Mouse (Mus musculus) ES-E14 (cell line): ENCODE results near the gene Spink8. TPM values are rescaled to one million over a fixed set of nuclear protein-coding genes. Genes with fewer than 3 reads are reported as not detected.

Experiments
- DNase-seq: peaks from one replicate; pipeline ENCODE4 v3.0.0-alpha.2; 2013; ENCODE audit warnings: low read depth, low spot score
- H3K27ac ChIP-seq: 2 replicates; pipeline ENCODE4 v1.5.1; 2012; ENCODE audit warnings: low read depth, mild to moderate bottlenecking, low read length, moderate library complexity, mixed read lengths; ENCODE audit not compliant: poor library complexity, insufficient read depth, severe bottlenecking
- H3K36me3 ChIP-seq: 2 replicates; pipeline ENCODE4 v1.6.1; 2012; ENCODE audit warnings: mild to moderate bottlenecking, low read length, moderate library complexity, mixed read lengths; ENCODE audit not compliant: control insufficient read depth, poor library complexity, insufficient read depth, severe bottlenecking
- H3K4me1 ChIP-seq, 2 experiments: fragments of 150-350 bp in 1 of 2; sonication (generic) in 1 of 2; 2 replicates each; pipeline ENCODE4 v1.6.1; 2012; ENCODE audit warnings: low read length in 2 of 2, mild to moderate bottlenecking in 1 of 2, mixed read lengths in 1 of 2; ENCODE audit not compliant: control insufficient read depth in 2 of 2, insufficient read depth in 2 of 2, poor library complexity in 1 of 2
- H3K4me3 ChIP-seq, 2 experiments: fragments of 150-350 bp in 1 of 2; sonication (generic) in 1 of 2; 2 replicates each; pipeline ENCODE4 v1.5.1; 2012; ENCODE audit warnings: low read length in 2 of 2, low read depth in 1 of 2, mild to moderate bottlenecking in 1 of 2, mixed read lengths in 1 of 2; ENCODE audit not compliant: insufficient read depth in 1 of 2, poor library complexity in 1 of 2, severe bottlenecking in 1 of 2
- H3K9ac ChIP-seq: 2 replicates; pipeline ENCODE4 v1.6.1; 2012; ENCODE audit warnings: low read depth, mild to moderate bottlenecking, low read length, mixed read lengths; ENCODE audit not compliant: poor library complexity, insufficient read depth, severe bottlenecking
- H3K9me3 ChIP-seq: fragments of 150-350 bp; sonication (generic); 2 replicates; pipeline ENCODE4 v1.6.1; 2012; ENCODE audit warnings: low read depth, mild to moderate bottlenecking, low read length; ENCODE audit not compliant: control insufficient read depth, insufficient read depth
- CHD2 ChIP-seq: IDR thresholded peaks from 2 replicates; pipeline ENCODE4 v1.6.1; 2014; ENCODE audit warnings: mild to moderate bottlenecking, low read depth, low read length, inconsistent platforms
- HCFC1 ChIP-seq: IDR thresholded peaks from 2 replicates; pipeline ENCODE4 v1.6.1; 2012; ENCODE audit warnings: low read length, inconsistent platforms, borderline replicate concordance; ENCODE audit not compliant: insufficient read depth
- MAFK ChIP-seq: IDR thresholded peaks from 2 replicates; pipeline ENCODE4 v1.6.1; 2014; ENCODE audit warnings: mild to moderate bottlenecking, low read depth, low read length, inconsistent platforms; ENCODE audit not compliant: insufficient read depth
- ZC3H11A ChIP-seq: IDR thresholded peaks from 2 replicates; pipeline ENCODE4 v1.6.1; 2012; ENCODE audit warnings: low read depth, mild to moderate bottlenecking, inconsistent platforms, low read length, borderline replicate concordance
- ZNF384 ChIP-seq: IDR thresholded peaks from 2 replicates; pipeline ENCODE4 v1.6.1; 2012; ENCODE audit warnings: low read depth, low read length, inconsistent platforms
- in situ Hi-C, 2 experiments: fragments of 600-800 bp; cut with MboI; formaldehyde crosslinking; loops; one replicate each; pipeline ENCODE4 v1.15.1; 2025; ENCODE audit warnings: low sequenced_read_pairs in 2 of 2, inconsistent platforms in 1 of 2; ENCODE audit not compliant: unreplicated experiment in 2 of 2
- total RNA-seq: library from RNA; depleted of rRNA; stranded (reverse); fragments of 300-350 nt; gene quantifications from 2 replicates; pipeline ENCODE4 v1.2.3, GENCODE M21; 2012; rRNA removed

Gene Spink8
- total RNA-seq, 1 experiment = 0.31 TPM

GRCm38 (mm10) chr9:109866218-109866617 is 54.1 kb downstream of the Spink8 start:
- in situ Hi-C loops = no loop called here
- peaks cover 3 to 5% of the 10 kb centered on the region in 2 experiments; a peak in 2 of 4 replicates for H3K4me1 ChIP-seq
- TF ChIP-seq ZC3H11A (no peak), ZNF384 (no peak), CHD2 (no peak), MAFK (no peak), HCFC1 (no peak)

GRCm38 (mm10) chr9:109870983-109871572 is 59.0 kb downstream of the Spink8 start:
- DNase-seq = no peak
- Histone ChIP-seq H3K9ac (no peak overlapping the region), H3K4me3 (no peak overlapping the region; a peak in 1 of 4 replicates), H3K9me3 (no peaks in the 10 kb centered on the region), H3K4me1 (peaks cover 4 to 11% of the 10 kb centered on the region in 2 experiments; a peak in 2 of 4 replicates), H3K27ac (no peak overlapping the region; the same call in 1 of the 2 replicates), H3K36me3 (no peaks in the 10 kb centered on the region)
- TF ChIP-seq HCFC1 (no peak), MAFK (no peak), CHD2 (no peak), ZNF384 (no peak), ZC3H11A (no peak)
- in situ Hi-C loops = no loop called here

More at GRCm38 (mm10) chr9:109866218-109866617, 54.1 kb downstream of the Spink8 start:
- no peak overlapping the region for H3K4me3 ChIP-seq
- no peaks in the 10 kb centered on the region for H3K36me3 ChIP-seq
- no peak overlapping the region for H3K9ac ChIP-seq
- H3K9me3 ChIP-seq = no peaks in the 10 kb centered on the region
- DNase-seq = no peak
- H3K27ac ChIP-seq = no peak overlapping the region

- Histone ChIP-seq H3K9ac (peak within 1 kb of the TSS; percentile 90), H3K27ac (peak within 1 kb of the TSS; percentile 45), H3K36me3 (peaks cover 20% of the 10 kb centered on the region), H3K4me1 (peaks cover 4 to 14% of the 10 kb centered on the region in 2 experiments; a peak in 2 of 4 replicates), H3K4me3 (peak within 1 kb of the TSS; percentile 83 to 99), H3K9me3 (no peaks in the 10 kb centered on the region)
- in situ Hi-C loops = loop anchor here in 1 of 2 experiments (25.0 kb wide), 1 partner anchor 212 kb away; no protein-coding TSS in a partner anchor
- DNase-seq = peak; percentile 98
- TF ChIP-seq ZNF384 (peak; percentile 98), CHD2 (no peak; the same call in 1 of the 2 replicates), ZC3H11A (no peak), HCFC1 (peak; percentile 96), MAFK (peak; percentile 40; the same call in 1 of the 2 replicates)
Observed at GRCm38 (mm10) chr9:109874797-109875691, 63.0 kb downstream of the Spink8 start, which contains the start of gene Cdc25a. Gene Cdc25a, plus strand, starts transcription at chr9:109875579.

- Histone ChIP-seq H3K27ac (peak overlapping the region; percentile 45), H3K4me1 (peaks cover 4 to 13% of the 10 kb centered on the region in 2 experiments; a peak in 2 of 4 replicates), H3K9ac (peak overlapping the region; percentile 90), H3K36me3 (peaks cover 24% of the 10 kb centered on the region), H3K9me3 (no peaks in the 10 kb centered on the region), H3K4me3 (peak overlapping the region; percentile 83 to 99)
- no peak for DNase-seq
- in situ Hi-C loops = loop anchor here in 1 of 2 experiments (25.0 kb wide), 1 partner anchor 211 kb away; no protein-coding TSS in a partner anchor
- no peak for TF ChIP-seq CHD2
- TF ChIP-seq MAFK = no peak
Observed at GRCm38 (mm10) chr9:109875695-109876601, 63.9 kb downstream of the Spink8 start.

Other genes starting within 250 kb of the Spink8 start
- gene Fbxw15, start 244.0 kb upstream of the Spink8 start, total RNA-seq = not detected in 2 replicates
- not detected in 2 replicates for gene Fbxw24, start 186.2 kb upstream of the Spink8 start, total RNA-seq
- not detected in 2 replicates for gene Fbxw25, start 147.6 kb upstream of the Spink8 start, total RNA-seq
- not detected in 2 replicates for gene Fbxw18, start 109.6 kb upstream of the Spink8 start, total RNA-seq
- not detected in 2 replicates for gene Fbxw26, start 66.2 kb upstream of the Spink8 start, total RNA-seq
- not detected in 2 replicates for gene Fbxw27, start 21.6 kb upstream of the Spink8 start, total RNA-seq
- gene Nme6, start 20.5 kb downstream of the Spink8 start, total RNA-seq = 37.7 and 46.5 TPM in 2 replicates
- not detected in 2 replicates for gene Camp, start 37.3 kb downstream of the Spink8 start, total RNA-seq
- 48.5 and 58.3 TPM in 2 replicates for gene Cdc25a, start 63.3 kb downstream of the Spink8 start, total RNA-seq
- gene Map4, start 119.2 kb downstream of the Spink8 start, total RNA-seq = 56.7 and 61.4 TPM in 2 replicates